Mouse (Mus musculus) testis, adult 2 months (tissue): Measurements from ENCODE around the gene Mettl7b.

Experiments
- CTCF ChIP-seq: fragments of 200-500 bp; IDR thresholded peaks from 2 replicates; pipeline ENCODE4 v1.5.1; 2012; ENCODE audit warnings: low read depth, mild to moderate bottlenecking, inconsistent platforms, low read length, moderate library complexity; ENCODE audit not compliant: control insufficient read depth, insufficient read depth, insufficient replicate concordance
- POLR2A ChIP-seq: fragments of 200-500 bp; IDR thresholded peaks from 2 replicates; pipeline ENCODE4 v1.6.1; 2012; ENCODE audit warnings: low read depth, mild to moderate bottlenecking, inconsistent platforms, low read length, moderate library complexity; ENCODE audit not compliant: control insufficient read depth

GRCm38 (mm10) chr10:128965871-128966270 lies 5.1 kb upstream of the Mettl7b start:
- TF ChIP-seq CTCF (no peak), POLR2A (no peak)
